Mouse (Mus musculus): ENCODE results near the gene Slc35a3. TPM values are rescaled to one million over a fixed set of nuclear protein-coding genes. Genes with fewer than 3 reads are reported as not detected.
"Not testable (repeated sequence)": the region's sequence is repeated elsewhere in the genome, so short reads cannot be mapped to it uniquely, and the experiment has no call there.

Slc35a3 gene
- polyA plus RNA-seq, 1 experiment = 3.6 TPM

DNA sequence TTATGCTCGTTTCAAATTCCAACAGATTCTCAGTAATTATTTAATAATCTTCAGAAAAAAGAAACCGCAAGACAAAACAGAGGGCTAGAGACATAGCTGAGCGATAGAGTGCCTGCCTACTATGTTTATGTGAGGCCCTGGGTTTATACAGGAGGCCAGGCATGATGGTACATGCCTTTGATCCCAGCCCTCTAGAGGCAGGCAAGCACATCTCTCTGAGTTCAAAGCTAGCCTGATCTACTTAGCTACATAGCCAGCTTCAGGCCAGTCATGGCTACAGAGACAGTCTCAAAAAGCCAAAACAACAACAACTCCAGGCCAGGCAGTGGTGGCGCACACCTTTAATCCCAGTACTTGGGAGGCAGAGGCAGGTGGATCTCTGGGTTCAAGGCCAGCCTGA lies 11.0 kb downstream of the Slc35a3 start:
- Histone ChIP-seq H3K4me2 (ENCODE audit: low read depth) (no peak overlapping the region), H3K27me3 (ENCODE audit: control insufficient read depth, insufficient read depth, insufficient read length) (no peaks in the 10 kb centered on the region), H3ac (ENCODE audit: control insufficient read depth, insufficient read length) (no peak overlapping the region), H3K36me3 (ENCODE audit: control insufficient read depth, insufficient read depth) (no peaks in the 10 kb centered on the region), H3K79me2 (ENCODE audit: control insufficient read depth, insufficient read depth) (peaks cover 19% of the 10 kb centered on the region), H3K4me3 (no peak overlapping the region)
- TF ChIP-seq POLR2A (IDR thresholded peaks at IDR 0.05; ENCODE audit: insufficient read length, low read depth) (no peak), MYOG (IDR thresholded peaks at IDR 0.05; ENCODE audit: control insufficient read depth in 1 of 3, insufficient read depth in 1 of 3, insufficient read length in 2 of 3, low read depth in 2 of 3) (no peak), SRF (IDR thresholded peaks at IDR 0.05; ENCODE audit: control insufficient read depth, insufficient read length, low read depth) (no peak)

DNA sequence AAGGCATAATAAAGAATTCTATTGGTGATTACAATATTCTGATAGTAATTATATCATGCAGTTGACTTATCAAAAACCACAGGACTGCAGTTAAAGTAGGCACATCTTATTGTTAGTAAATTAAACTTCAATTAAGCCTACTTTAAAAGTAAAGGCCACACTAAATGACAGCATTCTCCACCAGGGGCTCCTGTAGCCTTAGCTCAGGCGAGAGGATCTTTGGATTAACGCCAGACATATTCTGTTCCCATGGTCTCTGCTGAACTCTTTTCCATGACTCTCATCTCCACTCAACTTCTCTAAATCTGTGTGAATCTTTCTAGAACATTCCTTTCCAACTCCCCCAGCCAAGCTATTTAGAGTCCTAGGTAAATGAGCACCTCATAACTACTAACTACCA lies 13.8 kb downstream of the Slc35a3 start:
- TF ChIP-seq USF1 (IDR thresholded peaks at IDR 0.05; ENCODE audit: low read depth) (no peak), POLR2A (IDR thresholded peaks at IDR 0.05; ENCODE audit: insufficient read length, low read depth) (no peak), POLR2AphosphoS2 (IDR thresholded peaks at IDR 0.05; ENCODE audit: insufficient read length, low read depth) (no peak), TCF3 (IDR thresholded peaks at IDR 0.05; ENCODE audit: insufficient read length, low read depth) (no peak), MYOG (IDR thresholded peaks at IDR 0.05; ENCODE audit: control insufficient read depth in 1 of 3, insufficient read depth in 1 of 3, insufficient read length in 2 of 3, low read depth in 2 of 3) (no peak), E2F4 (IDR thresholded peaks at IDR 0.05; ENCODE audit: insufficient read depth) (no peak), CEBPB (IDR thresholded peaks at IDR 0.05; ENCODE audit: insufficient read depth, poor library complexity, severe bottlenecking) (no peak), REST (IDR thresholded peaks at IDR 0.05; ENCODE audit: insufficient read depth, insufficient read length) (no peak), SRF (IDR thresholded peaks at IDR 0.05; ENCODE audit: control insufficient read depth, insufficient read length, low read depth) (no peak), TCF12 (IDR thresholded peaks at IDR 0.05; ENCODE audit: insufficient read depth, poor library complexity, severe bottlenecking) (no peak), MYOD1 (IDR thresholded peaks at IDR 0.05; ENCODE audit: control insufficient read depth in 1 of 3, insufficient read length in 2 of 3, low read depth in 2 of 3) (no peak), MAX (IDR thresholded peaks at IDR 0.05; ENCODE audit: low read depth) (no peak)
- Histone ChIP-seq H3K4me2 (ENCODE audit: low read depth) (no peak overlapping the region), H3ac (ENCODE audit: control insufficient read depth, insufficient read length) (no peak overlapping the region), H3K79me2 (ENCODE audit: control insufficient read depth, insufficient read depth) (peaks cover 21% of the 10 kb centered on the region), H3K27me3 (ENCODE audit: control insufficient read depth, insufficient read depth, insufficient read length) (no peaks in the 10 kb centered on the region), H3K36me3 (ENCODE audit: control insufficient read depth, insufficient read depth) (no peaks in the 10 kb centered on the region), H3K4me3 (no peak overlapping the region)

DNA sequence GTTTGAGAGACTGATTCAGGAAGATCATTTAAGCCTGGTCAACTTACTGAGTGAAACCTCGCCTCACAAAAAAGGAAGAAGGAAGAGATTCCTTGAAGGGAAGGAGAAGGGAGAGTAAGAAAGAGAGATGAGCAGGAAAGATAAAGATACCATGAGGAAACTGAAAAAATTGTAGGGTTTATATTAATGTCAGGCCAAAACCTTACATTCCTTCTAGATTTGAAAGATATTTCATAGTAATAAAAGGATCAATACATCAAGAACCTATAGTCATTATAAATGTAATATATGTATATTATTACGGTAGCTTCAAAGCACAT lies 17.0 kb downstream of the Slc35a3 start:
- peaks cover 8% of the 10 kb centered on the region for H3K79me2 ChIP-seq (ENCODE audit: control insufficient read depth, insufficient read depth)
- H3ac ChIP-seq (ENCODE audit: control insufficient read depth, insufficient read length) = no peak overlapping the region
- no peak overlapping the region for H3K4me3 ChIP-seq
- H3K36me3 ChIP-seq (ENCODE audit: control insufficient read depth, insufficient read depth) = no peaks in the 10 kb centered on the region
- H3K27me3 ChIP-seq (ENCODE audit: control insufficient read depth, insufficient read depth, insufficient read length) = no peaks in the 10 kb centered on the region
- TF ChIP-seq MYOG (IDR thresholded peaks at IDR 0.05; ENCODE audit: control insufficient read depth in 1 of 3, insufficient read depth in 1 of 3, insufficient read length in 2 of 3, low read depth in 2 of 3) (no peak), SRF (IDR thresholded peaks at IDR 0.05; ENCODE audit: control insufficient read depth, insufficient read length, low read depth) (no peak), POLR2AphosphoS2 (IDR thresholded peaks at IDR 0.05; ENCODE audit: insufficient read length, low read depth) (no peak), E2F4 (IDR thresholded peaks at IDR 0.05; ENCODE audit: insufficient read depth) (no peak), REST (IDR thresholded peaks at IDR 0.05; ENCODE audit: insufficient read depth, insufficient read length) (no peak)
- no peak overlapping the region for H3K4me2 ChIP-seq (ENCODE audit: low read depth)

DNA sequence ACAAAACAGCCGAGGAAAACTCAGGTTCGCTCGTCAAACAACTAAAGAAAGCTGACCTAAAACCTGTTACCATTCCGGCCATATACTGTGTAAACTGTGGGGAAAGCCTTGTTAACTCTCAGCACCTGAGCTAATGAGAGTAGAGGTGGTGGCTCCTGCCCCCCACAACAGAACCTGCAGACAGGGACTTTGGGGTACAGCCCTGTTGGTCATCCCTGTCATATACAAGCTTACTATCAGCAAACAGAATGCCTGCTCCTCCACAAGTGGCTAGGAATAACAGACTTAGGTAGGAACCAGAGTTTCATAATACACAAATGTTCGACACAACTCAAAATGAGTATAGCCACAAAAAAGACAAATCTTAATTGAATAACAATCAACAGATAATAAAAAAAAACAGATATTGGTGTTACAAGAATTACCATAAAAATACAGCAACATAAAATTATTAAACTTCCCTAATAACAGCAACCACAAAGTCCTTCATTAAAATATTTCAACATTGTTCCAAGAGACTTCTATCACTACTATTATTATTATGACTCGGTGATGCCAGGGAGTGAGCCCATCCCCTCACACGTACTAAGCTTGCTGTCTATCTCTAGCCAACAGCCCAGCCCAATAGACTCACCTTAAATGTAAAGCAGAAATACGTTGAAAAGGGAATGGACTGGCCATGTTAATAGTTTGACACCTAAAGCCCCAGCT lies 17.5 kb downstream of the Slc35a3 start:
- TF ChIP-seq CEBPB (IDR thresholded peaks at IDR 0.05; ENCODE audit: insufficient read depth, poor library complexity, severe bottlenecking) = no peak
- TF ChIP-seq TCF3 (IDR thresholded peaks at IDR 0.05; ENCODE audit: insufficient read length, low read depth) = no peak
- no peak overlapping the region for H3K4me2 ChIP-seq (ENCODE audit: low read depth)

DNA sequence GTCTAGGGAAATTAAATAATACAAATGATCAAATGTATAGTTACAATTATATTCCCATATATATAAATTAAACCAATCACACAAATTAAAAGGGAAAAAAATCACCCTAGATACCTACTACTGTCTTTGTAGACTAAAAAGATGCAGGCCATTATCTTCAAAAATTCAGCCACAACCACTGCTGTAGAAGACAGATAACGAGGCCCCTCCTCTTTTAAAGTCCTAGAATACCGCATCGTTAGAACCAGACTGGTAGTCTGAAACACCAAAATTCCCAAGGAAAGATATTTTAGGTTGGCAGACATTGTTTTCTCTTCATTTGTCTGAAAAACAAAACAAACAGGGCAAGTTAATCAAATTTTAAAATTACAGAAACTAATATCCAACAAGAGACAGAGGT lies 18.3 kb downstream of the Slc35a3 start:
- no peaks in the 10 kb centered on the region for H3K27me3 ChIP-seq (ENCODE audit: control insufficient read depth, insufficient read depth, insufficient read length)
- H3K4me3 ChIP-seq = no peak overlapping the region
- H3K36me3 ChIP-seq (ENCODE audit: control insufficient read depth, insufficient read depth) = no peaks in the 10 kb centered on the region
- peaks cover 4% of the 10 kb centered on the region for H3K79me2 ChIP-seq (ENCODE audit: control insufficient read depth, insufficient read depth)
- no peak overlapping the region for H3ac ChIP-seq (ENCODE audit: control insufficient read depth, insufficient read length)
- TF ChIP-seq MYOD1 (IDR thresholded peaks at IDR 0.05; ENCODE audit: control insufficient read depth in 1 of 3, insufficient read length in 2 of 3, low read depth in 2 of 3) = no peak
- TF ChIP-seq REST (IDR thresholded peaks at IDR 0.05; ENCODE audit: insufficient read depth, insufficient read length) = no peak
- no peak for TF ChIP-seq TCF3 (IDR thresholded peaks at IDR 0.05; ENCODE audit: insufficient read length, low read depth)
- H3K4me2 ChIP-seq (ENCODE audit: low read depth) = no peak overlapping the region

More for the DNA sequence above, 17.5 kb downstream of the Slc35a3 start:
- H3ac ChIP-seq (ENCODE audit: control insufficient read depth, insufficient read length) = no peak overlapping the region
- H3K79me2 ChIP-seq (ENCODE audit: control insufficient read depth, insufficient read depth) = peaks cover 4% of the 10 kb centered on the region
- no peaks in the 10 kb centered on the region for H3K36me3 ChIP-seq (ENCODE audit: control insufficient read depth, insufficient read depth)
- no peaks in the 10 kb centered on the region for H3K27me3 ChIP-seq (ENCODE audit: control insufficient read depth, insufficient read depth, insufficient read length)
- no peak overlapping the region for H3K4me3 ChIP-seq

DNA sequence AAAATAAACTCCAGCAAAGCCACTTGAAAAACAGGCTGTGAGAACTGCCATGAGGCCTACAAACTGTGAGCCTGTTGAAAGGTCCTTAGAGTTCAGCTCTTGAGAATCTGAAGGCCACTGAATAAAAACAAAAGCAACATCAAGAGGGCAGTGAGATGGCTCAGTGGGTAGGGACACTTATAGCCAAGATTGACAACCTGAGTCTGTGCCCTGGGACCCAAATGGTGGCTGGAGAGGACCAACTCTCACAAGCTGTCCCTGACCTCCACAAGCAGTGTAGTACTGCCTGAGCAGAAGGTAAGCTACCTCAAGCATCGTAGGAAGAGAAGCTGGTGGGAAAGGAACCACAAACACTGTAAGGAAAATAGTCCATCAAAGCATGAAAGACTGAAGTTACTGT lies 31.5 kb downstream of the Slc35a3 start, which contains the start of gene Gm43191:
TSS of gene Gm43191 (minus strand) at position 101 of the 400 bp plus-strand sequence.
- Histone ChIP-seq H3K27me3 (ENCODE audit: control insufficient read depth, insufficient read depth, insufficient read length) (no peaks in the 10 kb centered on the region), H3K4me2 (ENCODE audit: low read depth) (no peak within 1 kb of the TSS), H3K36me3 (ENCODE audit: control insufficient read depth, insufficient read depth) (peaks cover 11% of the 10 kb centered on the region), H3K79me2 (ENCODE audit: control insufficient read depth, insufficient read depth) (no peaks in the 10 kb centered on the region), H3ac (ENCODE audit: control insufficient read depth, insufficient read length) (no peak within 1 kb of the TSS), H3K4me3 (no peak within 1 kb of the TSS)
- TF ChIP-seq E2F4 (IDR thresholded peaks at IDR 0.05; ENCODE audit: insufficient read depth) = no peak
- TF ChIP-seq TCF12 (IDR thresholded peaks at IDR 0.05; ENCODE audit: insufficient read depth, poor library complexity, severe bottlenecking) = no peak
- no peak for TF ChIP-seq MYOD1 (IDR thresholded peaks at IDR 0.05; ENCODE audit: control insufficient read depth in 1 of 3, insufficient read length in 2 of 3, low read depth in 2 of 3)
- TF ChIP-seq MYOG (IDR thresholded peaks at IDR 0.05; ENCODE audit: control insufficient read depth in 1 of 3, insufficient read depth in 1 of 3, insufficient read length in 2 of 3, low read depth in 2 of 3) = no peak
- TF ChIP-seq CEBPB (IDR thresholded peaks at IDR 0.05; ENCODE audit: insufficient read depth, poor library complexity, severe bottlenecking) = no peak
- TF ChIP-seq TCF3 (IDR thresholded peaks at IDR 0.05; ENCODE audit: insufficient read length, low read depth) = no peak
- no peak for TF ChIP-seq MAX (IDR thresholded peaks at IDR 0.05; ENCODE audit: low read depth)
- TF ChIP-seq SRF (IDR thresholded peaks at IDR 0.05; ENCODE audit: control insufficient read depth, insufficient read length, low read depth) = no peak

DNA sequence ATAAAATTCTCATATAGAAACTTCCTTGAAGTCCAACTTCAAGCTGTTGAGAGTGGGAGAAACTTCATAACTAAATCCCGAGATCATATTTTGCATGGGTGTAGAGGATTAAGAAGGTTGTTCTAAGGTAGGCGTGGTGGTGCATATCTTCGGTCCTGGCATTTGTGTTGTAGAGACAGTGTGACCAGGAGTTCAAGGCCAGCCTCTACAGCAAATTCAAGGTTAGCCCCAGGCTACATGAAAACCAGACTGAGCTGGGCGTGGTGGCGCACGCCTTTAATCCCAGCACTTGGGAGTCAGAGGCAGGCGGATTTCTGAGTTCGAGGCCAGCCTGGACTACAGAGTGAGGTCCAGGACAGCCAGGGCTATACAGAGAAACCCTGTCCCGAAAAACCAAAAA lies 48.4 kb downstream of the Slc35a3 start:
- not testable (repeated sequence) for H3K36me3 ChIP-seq (ENCODE audit: control insufficient read depth, insufficient read depth); H3K27me3 ChIP-seq (ENCODE audit: control insufficient read depth, insufficient read depth, insufficient read length); H3K4me2 ChIP-seq (ENCODE audit: low read depth)

More for the DNA sequence above, 48.4 kb downstream of the Slc35a3 start:
- H3ac ChIP-seq (ENCODE audit: control insufficient read depth, insufficient read length); H3K4me3 ChIP-seq: not testable (repeated sequence)
- peaks cover 30% of the 10 kb centered on the region for H3K79me2 ChIP-seq (ENCODE audit: control insufficient read depth, insufficient read depth)

All from myocyte (in vitro differentiated cells).